Mouse (Mus musculus): ENCODE data around the gene Mcm6. TPM values are rescaled to one million over a fixed set of nuclear protein-coding genes. Genes with fewer than 3 reads are reported as not detected.

The Mcm6 gene
- polyA plus RNA-seq, 1 experiment: 73.2 TPM

GRCm38 (mm10) chr1:128293524-128293923, 65.9 kb downstream of the Mcm6 start:
- TF ChIP-seq GATA1 (IDR thresholded peaks at IDR 0.05; ENCODE audit: low read length): no peak

DNA sequence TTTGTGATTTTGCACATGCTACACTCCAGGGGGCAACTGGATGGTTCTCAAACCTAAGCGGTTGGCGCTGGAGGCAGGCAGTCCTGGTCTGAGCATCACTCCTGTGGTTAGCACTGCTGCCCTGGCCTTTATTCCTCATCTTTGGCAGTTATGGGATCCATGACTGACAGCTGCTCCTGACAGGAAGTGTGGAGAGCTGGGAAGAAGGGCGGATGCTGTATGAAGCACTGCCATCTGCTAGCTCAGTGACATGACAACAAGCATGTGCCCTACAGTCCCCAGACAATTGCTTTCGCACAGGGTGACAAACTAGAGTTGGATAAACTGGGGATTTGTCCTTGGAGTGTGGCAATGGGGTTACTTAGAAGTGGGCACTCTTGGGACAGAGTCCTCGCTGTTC, 69.2 kb downstream of the Mcm6 start:
- TF ChIP-seq GATA1 (IDR thresholded peaks at IDR 0.05; ENCODE audit: low read length): no peak

GRCm38 (mm10) chr1:128285136-128285535, 74.3 kb downstream of the Mcm6 start:
- no peak for TF ChIP-seq GATA1 (IDR thresholded peaks at IDR 0.05; ENCODE audit: low read length)

GRCm38 (mm10) chr1:128284157-128284690, 75.2 kb downstream of the Mcm6 start:
- TF ChIP-seq GATA1 (IDR thresholded peaks at IDR 0.05; ENCODE audit: low read length): no peak

DNA sequence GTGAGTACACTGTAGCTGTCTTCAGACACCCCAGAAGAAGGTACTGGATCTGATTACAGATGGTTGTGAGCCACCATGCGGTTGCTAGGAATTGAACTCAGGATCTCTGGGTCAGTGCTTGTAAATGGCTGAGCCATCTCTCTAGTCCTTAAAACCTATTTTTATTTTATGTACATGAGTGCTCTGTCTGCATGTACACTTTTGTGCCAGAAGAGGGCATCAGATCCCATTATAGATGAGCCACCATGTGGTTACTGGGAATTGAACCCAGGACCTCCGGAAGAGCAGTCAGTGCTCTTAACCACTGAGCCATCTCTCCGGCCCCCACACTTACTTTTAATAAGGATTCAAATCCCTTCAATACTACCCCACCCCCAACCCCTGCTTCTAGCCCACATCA, 76.5 kb downstream of the Mcm6 start:
- no peak for TF ChIP-seq GATA1 (IDR thresholded peaks at IDR 0.05; ENCODE audit: low read length)

DNA sequence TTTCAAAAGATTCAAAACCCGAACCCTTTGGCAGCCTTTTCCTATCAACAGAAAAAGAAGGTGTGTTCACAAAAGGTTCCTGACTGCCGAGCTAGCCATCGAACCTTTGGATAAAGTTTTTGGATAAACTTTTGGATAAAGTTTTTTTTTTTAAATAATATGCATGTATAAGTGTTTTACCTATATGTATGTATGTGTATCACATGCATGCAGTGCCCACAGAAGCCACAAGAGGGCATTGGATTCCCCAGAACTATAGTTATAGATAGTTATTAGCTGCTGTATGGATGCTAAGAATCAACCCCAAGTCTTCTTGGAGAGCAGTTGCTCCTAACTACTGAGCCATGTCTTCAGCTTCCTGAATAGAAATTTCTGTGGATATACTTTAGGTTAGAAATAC, 77.7 kb downstream of the Mcm6 start:
- TF ChIP-seq GATA1 (IDR thresholded peaks at IDR 0.05; ENCODE audit: low read length): no peak

Other genes with a start within 250 kb of the Mcm6 start
- gene Ubxn4, start 115.7 kb downstream of the Mcm6 start, polyA plus RNA-seq (2012): 33.2 and 42.2 TPM in 2 replicates
- not detected in 2 replicates for gene Lct, start 31.3 kb downstream of the Mcm6 start, polyA plus RNA-seq (2012)
- 166 and 261 TPM in 2 replicates for gene Dars, start 57.7 kb upstream of the Mcm6 start, polyA plus RNA-seq (2012)
- gene Cxcr4, start 232.6 kb upstream of the Mcm6 start, polyA plus RNA-seq (2012): not detected in 2 replicates